Mouse (Mus musculus) layer of hippocampus, adult 18-20 months (tissue): Measurements from ENCODE around the gene Orc4. TPM values are rescaled to one million over a fixed set of nuclear protein-coding genes. Genes with fewer than 3 reads are reported as not detected.
"Not testable (repeated sequence)": the region's sequence is repeated elsewhere in the genome, so short reads cannot be mapped to it uniquely, and the experiment has no call there.

Experiments used
- DNase-seq, 2 experiments: peaks; one replicate each; pipeline ENCODE4 v3.0.0; 2022; ENCODE audit warnings: low spot score in 2 of 2
- long read RNA-seq: library from polyadenylated mRNA; stranded (forward); transcript quantifications from one replicate; pipeline ENCODE4 v2.0.0, GENCODE M21; 2021
- total RNA-seq, 2 experiments: library from RNA; stranded (reverse); gene quantifications; 2 replicates each; pipeline ENCODE4 v1.2.3; 2021

Orc4 gene
- 10 to 100 TPM; 69.8 to 88.4 TPM for total RNA-seq
- long read RNA-seq, full-length matches to known transcripts = 31 of 64 reads
- long read RNA-seq, partial matches to known transcripts = 6 of 64 reads
- long read RNA-seq, other reads (novel, unspliced or antisense) = 27 of 64 reads

GRCm38 (mm10) chr2:48950252-48950315 lies at the start of gene Orc4:
TSS of gene Orc4 (minus strand) at chr2:48950277.
- no peak for DNase-seq

DNA sequence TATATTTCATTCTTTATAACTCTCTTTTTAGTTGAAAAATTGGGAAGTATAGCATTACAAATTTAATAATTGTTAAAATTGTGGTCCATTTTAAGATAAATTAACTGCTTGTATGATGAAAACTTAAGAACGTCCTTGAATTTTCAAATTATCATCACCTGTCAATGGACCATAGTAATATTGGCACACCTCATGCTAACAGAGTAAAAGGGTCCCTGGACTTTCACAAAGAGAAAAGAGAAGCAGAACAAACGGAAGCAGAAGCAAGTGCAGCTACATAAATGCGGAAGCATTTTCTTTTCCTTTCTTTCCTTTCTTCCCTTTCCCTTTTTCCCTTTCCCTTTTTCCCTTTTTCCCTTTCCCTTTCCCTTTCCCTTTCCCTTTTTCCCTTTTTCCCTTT lies 40.2 kb upstream of the Orc4 start:
- DNase-seq = no peak

GRCm38 (mm10) chr2:48978920-48979319 lies 28.8 kb upstream of the Orc4 start:
- no peak for DNase-seq

- no peak for DNase-seq
These were observed 6.5 kb upstream of the Orc4 start for GRCm38 (mm10) chr2:48956591-48956990.

- no peak for DNase-seq
These were observed 321 bp upstream of the Orc4 start for GRCm38 (mm10) chr2:48950316-48950880.

- peak; percentile 22 to 43 for DNase-seq
These were observed 280 bp downstream of the Orc4 start for GRCm38 (mm10) chr2:48949743-48950251.

DNA sequence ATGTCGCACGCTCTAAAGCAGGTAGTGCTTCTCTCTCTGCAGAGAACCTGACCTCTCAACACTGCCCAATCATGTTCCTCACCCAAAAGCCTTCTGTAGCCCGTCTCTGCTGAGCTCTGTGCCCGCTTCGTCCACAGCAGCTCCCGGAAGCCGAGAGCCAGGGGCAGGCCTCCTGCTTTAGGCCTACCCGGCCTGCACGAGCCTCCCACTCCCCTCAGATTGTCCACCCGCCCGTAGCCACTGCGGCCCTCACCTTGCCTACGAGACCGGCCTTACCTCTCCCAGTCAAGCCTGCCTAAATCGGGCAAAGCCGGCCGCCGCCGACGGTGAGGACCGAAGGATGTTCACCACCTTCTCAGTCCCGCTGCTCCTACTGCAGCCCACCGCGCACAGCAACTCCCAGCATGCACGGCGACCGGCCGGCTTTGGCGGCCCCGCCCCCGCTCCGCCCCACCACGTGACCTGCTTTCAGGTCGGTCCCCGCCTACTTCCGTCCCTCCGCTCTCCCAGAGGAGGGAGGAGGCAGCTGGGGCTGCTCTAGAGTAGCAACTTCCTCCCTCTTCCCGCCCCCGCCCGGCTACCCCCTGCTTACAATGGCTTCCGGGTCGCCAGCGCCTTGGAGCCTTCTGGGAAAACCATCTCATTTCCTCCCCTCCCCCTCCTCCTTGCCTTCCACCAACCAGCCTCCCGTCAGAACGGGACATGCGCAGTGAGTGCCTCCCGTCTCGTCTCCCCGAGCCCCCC lies 1.1 kb downstream of the Orc4 start, which contains the start of gene Mbd5:
Mbd5 (plus strand) TSS at position 668 of the 744 bp plus-strand sequence.
- peak; percentile 98 to 99 for DNase-seq

GRCm38 (mm10) chr2:48947761-48948160 lies 2.3 kb downstream of the Orc4 start:
- no peak for DNase-seq

DNA sequence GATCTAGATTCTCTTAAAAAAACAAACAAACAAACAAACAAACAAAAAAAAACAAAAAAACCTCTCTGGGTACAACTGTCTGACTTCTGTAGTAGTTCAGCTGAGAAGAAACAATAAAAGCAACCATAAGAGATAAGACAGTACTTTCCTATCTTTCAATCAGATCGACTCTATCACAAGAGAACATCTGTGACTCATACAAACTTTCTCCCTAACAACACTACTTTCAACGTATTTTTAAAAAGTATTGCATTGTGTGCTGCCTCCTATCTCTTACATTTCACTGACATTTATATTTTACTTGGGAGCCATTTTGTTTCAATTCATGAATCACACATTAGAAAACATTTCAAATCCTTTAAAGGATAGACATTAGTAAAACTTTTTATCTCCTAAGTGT lies 15.0 kb downstream of the Orc4 start:
- DNase-seq = no peak

GRCm38 (mm10) chr2:48915832-48916231 lies 34.2 kb downstream of the Orc4 start:
- no peak for DNase-seq

- no peak for DNase-seq
These were observed 35.9 kb downstream of the Orc4 start for GRCm38 (mm10) chr2:48914185-48914584.

GRCm38 (mm10) chr2:48908866-48909265 lies 41.2 kb downstream of the Orc4 start:
- peak in 1 of 2 experiments; percentile 44 for DNase-seq

DNA sequence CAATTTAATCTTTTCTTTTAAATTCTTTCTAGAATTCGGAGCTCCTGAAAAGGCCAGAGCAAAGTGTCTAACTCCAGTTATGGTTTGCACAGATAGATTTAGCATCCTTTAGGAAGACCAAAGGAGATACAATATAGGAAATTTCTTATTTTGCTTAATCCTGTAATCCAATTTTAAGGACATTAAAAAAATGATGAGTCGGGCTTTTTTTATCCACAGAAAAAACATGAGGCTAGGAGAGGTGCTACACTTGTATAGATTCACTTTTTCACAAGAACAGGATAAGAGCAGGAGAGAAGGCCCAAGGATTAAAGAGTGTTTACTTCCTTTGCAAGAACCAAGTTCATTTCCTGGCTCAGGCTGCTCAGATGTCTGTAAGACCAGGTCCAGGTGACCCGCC lies 54.9 kb downstream of the Orc4 start:
- DNase-seq = no peak

DNA sequence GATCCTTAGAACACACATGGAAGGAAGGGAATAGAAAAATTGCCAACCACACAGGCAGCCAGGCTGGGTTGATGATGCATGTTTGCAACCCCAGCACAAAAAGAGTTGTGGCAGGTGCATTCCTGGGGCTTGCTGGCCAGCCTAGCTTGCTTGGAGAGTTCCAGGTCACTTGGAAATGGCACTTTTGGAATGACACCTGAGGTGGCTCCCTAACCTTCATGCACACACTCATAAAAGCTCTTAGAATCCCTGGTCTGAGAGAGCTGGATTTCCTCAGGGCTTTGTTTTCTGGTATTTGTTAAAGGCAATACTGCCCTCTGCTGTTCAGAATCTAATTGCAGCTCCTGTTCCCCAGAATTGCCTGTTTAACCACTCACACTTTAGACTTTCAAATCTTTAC lies 64.1 kb downstream of the Orc4 start:
- peak; percentile 59 to 92 for DNase-seq

DNA sequence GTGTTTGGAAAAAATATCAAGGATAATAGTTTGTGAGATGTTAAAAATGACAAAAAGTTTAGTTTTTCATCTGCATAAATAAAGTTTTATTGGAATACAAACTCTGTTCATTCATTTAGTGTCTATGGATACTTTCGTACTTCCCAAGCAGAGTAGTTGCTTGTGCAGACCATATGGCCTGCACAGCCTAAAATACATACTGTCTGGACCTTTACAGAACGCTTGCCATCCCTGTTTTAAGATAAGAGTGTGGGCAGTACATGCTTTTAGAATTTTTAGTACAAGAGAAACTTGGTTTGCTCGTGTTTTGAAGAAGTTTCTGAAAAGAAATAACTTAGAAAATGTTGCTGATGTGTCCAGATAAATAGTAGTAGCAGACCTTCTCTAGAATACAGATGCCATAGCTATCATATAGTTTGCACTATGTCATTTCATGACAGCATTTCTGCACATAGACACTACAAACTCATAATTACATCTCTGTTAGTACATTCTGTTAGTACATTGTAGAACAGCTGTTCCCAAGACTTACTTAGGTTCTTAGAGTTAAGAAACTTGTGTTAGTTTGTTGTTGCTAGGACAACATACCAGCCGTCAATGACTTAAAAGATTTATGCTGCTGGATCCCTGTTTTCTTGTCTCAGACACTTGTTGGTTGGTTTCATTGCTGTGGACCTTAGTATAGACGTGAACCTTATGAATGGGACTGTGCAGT lies 81.7 kb downstream of the Orc4 start:
- DNase-seq = no peak

- not testable (repeated sequence) for DNase-seq
These were observed 84.5 kb downstream of the Orc4 start for GRCm38 (mm10) chr2:48865596-48865995.

Other genes starting within 250 kb of the Orc4 start
- gene Acvr2a, start 136.2 kb downstream of the Orc4 start, total RNA-seq = 10 to 100 TPM; 36.3 to 39.3 TPM
- gene Mbd5, start 769 bp downstream of the Orc4 start, total RNA-seq = 100 to 1,000 TPM; 118 to 124 TPM